Mouse (Mus musculus) myocyte (in vitro differentiated cells): ENCODE data around the gene Gm10229. TPM values are rescaled to one million over a fixed set of nuclear protein-coding genes. Genes with fewer than 3 reads are reported as not detected.
"Not testable (repeated sequence)": the region's sequence is repeated elsewhere in the genome, so short reads cannot be mapped to it uniquely, and the experiment has no call there.

Experiments
- H3K27me3 ChIP-seq: one replicate; pipeline ENCODE4 v1.6.1; 2011; ENCODE audit not compliant: control insufficient read depth, insufficient read depth, insufficient read length
- H3K36me3 ChIP-seq: one replicate; pipeline ENCODE4 v1.6.1; 2011; ENCODE audit not compliant: control insufficient read depth, insufficient read depth
- H3K4me2 ChIP-seq: one replicate; pipeline ENCODE4 v1.6.1; 2011; ENCODE audit warnings: low read depth, control low read depth
- H3K4me3 ChIP-seq: one replicate; pipeline ENCODE4 v1.5.1; 2011; ENCODE audit warnings: mild to moderate bottlenecking, control low read depth, moderate library complexity
- H3K79me2 ChIP-seq: one replicate; pipeline ENCODE4 v1.6.1; 2011; ENCODE audit not compliant: control insufficient read depth, insufficient read depth
- H3ac ChIP-seq: one replicate; pipeline ENCODE4 v1.6.1; 2011; ENCODE audit not compliant: control insufficient read depth, insufficient read length
- CEBPB ChIP-seq: IDR thresholded peaks from 2 replicates; pipeline ENCODE4 v1.6.1; 2011; ENCODE audit warnings: mild to moderate bottlenecking, moderate library complexity; ENCODE audit not compliant: poor library complexity, insufficient read depth, severe bottlenecking
- E2F4 ChIP-seq: IDR thresholded peaks from one replicate; pipeline ENCODE4 v1.6.1; 2011; ENCODE audit warnings: mild to moderate bottlenecking, control low read depth, moderate library complexity; ENCODE audit not compliant: insufficient read depth
- MAX ChIP-seq: IDR thresholded peaks from one replicate; pipeline ENCODE4 v1.6.1; 2011; ENCODE audit warnings: low read depth, mild to moderate bottlenecking, control low read depth
- MYOD1 ChIP-seq, 3 experiments: IDR thresholded peaks; one replicate each; pipeline ENCODE4 v1.6.1; 2011; ENCODE audit warnings: control low read depth in 2 of 3, low read depth in 2 of 3, mild to moderate bottlenecking in 2 of 3, moderate library complexity in 1 of 3; ENCODE audit not compliant: insufficient read length in 2 of 3, control insufficient read depth in 1 of 3
- MYOG ChIP-seq, 3 experiments: IDR thresholded peaks; one replicate each; pipeline ENCODE4 v1.6.1; 2011; ENCODE audit warnings: control low read depth in 2 of 3, low read depth in 2 of 3, mild to moderate bottlenecking in 2 of 3; ENCODE audit not compliant: insufficient read length in 2 of 3, control insufficient read depth in 1 of 3, insufficient read depth in 1 of 3
- POLR2A ChIP-seq: IDR thresholded peaks from one replicate; pipeline ENCODE4 v1.6.1; 2011; ENCODE audit warnings: low read depth, mild to moderate bottlenecking, control low read depth, moderate library complexity; ENCODE audit not compliant: insufficient read length
- POLR2AphosphoS2 ChIP-seq: IDR thresholded peaks from one replicate; pipeline ENCODE4 v1.6.1; 2011; ENCODE audit warnings: low read depth, control low read depth; ENCODE audit not compliant: insufficient read length
- REST ChIP-seq: IDR thresholded peaks from one replicate; pipeline ENCODE4 v1.6.1; 2011; ENCODE audit warnings: mild to moderate bottlenecking, control low read depth, moderate library complexity; ENCODE audit not compliant: insufficient read depth, insufficient read length
- SRF ChIP-seq: IDR thresholded peaks from one replicate; pipeline ENCODE4 v1.6.1; 2011; ENCODE audit warnings: low read depth; ENCODE audit not compliant: control insufficient read depth, insufficient read length
- TCF12 ChIP-seq: IDR thresholded peaks from one replicate; pipeline ENCODE4 v1.6.1; 2011; ENCODE audit warnings: mild to moderate bottlenecking, control low read depth; ENCODE audit not compliant: poor library complexity, insufficient read depth, severe bottlenecking
- TCF3 ChIP-seq: IDR thresholded peaks from one replicate; pipeline ENCODE4 v1.6.1; 2011; ENCODE audit warnings: low read depth, control low read depth; ENCODE audit not compliant: insufficient read length
- USF1 ChIP-seq: IDR thresholded peaks from one replicate; pipeline ENCODE4 v1.6.1; 2011; ENCODE audit warnings: low read depth, mild to moderate bottlenecking, control low read depth, moderate library complexity
- polyA plus RNA-seq: library from polyadenylated mRNA; unstranded; fragments of >200 nt; fragmentation: generic; extraction: Trizol; gene quantifications from one replicate; pipeline ENCODE4 v1.2.1, GENCODE M21; 2012; ENCODE audit warnings: missing spikeins

The Gm10229 gene
- polyA plus RNA-seq: not detected

DNA sequence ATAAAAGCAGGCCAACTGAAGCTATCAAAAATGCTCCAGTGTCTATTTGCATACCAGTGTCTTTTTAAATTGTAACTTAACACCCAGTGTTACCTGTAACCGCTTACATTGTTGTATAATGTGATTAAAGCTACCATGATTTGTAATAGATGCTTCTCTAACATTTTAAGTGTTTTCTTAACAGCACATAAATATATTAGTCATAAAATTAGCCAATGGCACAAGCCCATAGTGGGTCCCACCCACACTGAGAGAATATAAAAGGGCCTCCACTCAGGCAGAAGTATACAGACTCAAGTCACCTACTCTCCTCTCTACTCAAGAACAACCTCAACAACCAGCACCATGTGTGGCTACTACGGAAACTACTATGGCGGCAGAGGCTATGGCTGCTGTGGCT lies at the start of gene Gm10229:
TSS of gene Gm10229 (plus strand) at position 301 of the 400 bp plus-strand sequence.
- H3K36me3 ChIP-seq, H3ac ChIP-seq, H3K4me2 ChIP-seq, H3K27me3 ChIP-seq, H3K4me3 ChIP-seq, H3K79me2 ChIP-seq: not testable (repeated sequence)

DNA sequence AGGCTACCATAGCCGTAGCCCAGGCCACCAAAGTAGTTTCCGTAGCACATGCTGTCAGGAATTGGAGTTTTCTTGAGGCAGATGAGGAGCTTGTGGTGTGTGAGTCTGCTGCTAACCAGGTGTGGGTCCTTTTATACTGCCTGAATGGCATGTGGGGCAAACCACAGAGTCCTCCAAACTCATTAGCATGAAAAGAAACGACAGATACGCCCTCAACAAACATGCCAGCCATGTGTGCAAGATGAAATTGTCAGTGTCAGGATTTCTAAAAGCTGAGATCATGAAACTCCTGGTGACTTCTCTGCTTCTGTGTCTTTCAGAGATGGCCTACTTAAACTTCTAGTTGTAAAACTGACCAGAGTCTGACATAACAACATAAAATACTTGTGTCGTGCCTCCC lies 4.4 kb upstream of the Gm10229 start, which contains the start of gene Krtap22-2:
TSS of gene Krtap22-2 (minus strand) at position 101 of the 400 bp plus-strand sequence.
- H3K27me3 ChIP-seq: no peaks in the 10 kb centered on the region
- H3K79me2 ChIP-seq: no peaks in the 10 kb centered on the region
- no peak within 1 kb of the TSS for H3ac ChIP-seq
- no peak for TF ChIP-seq TCF12
- TF ChIP-seq SRF: no peak
- no peak for TF ChIP-seq MYOG (IDR thresholded peaks at IDR 0.05; ENCODE audit: control insufficient read depth in 1 of 3, insufficient read depth in 1 of 3, insufficient read length in 2 of 3, low read depth in 2 of 3)
- TF ChIP-seq REST: no peak
- TF ChIP-seq TCF3: no peak
- TF ChIP-seq E2F4: no peak
- no peak for TF ChIP-seq MYOD1 (IDR thresholded peaks at IDR 0.05; ENCODE audit: control insufficient read depth in 1 of 3, insufficient read length in 2 of 3, low read depth in 2 of 3)
- TF ChIP-seq USF1: no peak
- TF ChIP-seq POLR2AphosphoS2: no peak
- no peak for TF ChIP-seq POLR2A
- TF ChIP-seq CEBPB: no peak
- TF ChIP-seq MAX: no peak
- no peak within 1 kb of the TSS for H3K4me2 ChIP-seq
- no peak within 1 kb of the TSS for H3K4me3 ChIP-seq
- no peaks in the 10 kb centered on the region for H3K36me3 ChIP-seq

DNA sequence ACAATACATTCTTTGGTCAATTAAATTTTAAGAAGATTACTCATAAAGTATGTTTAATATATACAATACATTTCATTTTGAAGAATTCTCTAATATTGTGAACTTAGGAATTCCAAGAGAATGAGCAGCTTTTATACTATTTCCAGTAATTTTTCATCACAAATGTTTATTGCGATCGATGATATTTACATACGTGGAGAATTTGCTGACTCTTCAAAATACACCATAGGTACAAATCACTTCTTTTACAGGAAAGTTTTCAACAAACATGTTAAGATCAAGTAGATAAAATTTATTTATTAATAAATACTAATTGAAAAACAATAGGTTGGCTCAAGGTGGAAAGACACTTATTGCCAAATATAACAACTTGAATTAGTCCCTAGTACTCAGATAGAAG lies 1.1 kb upstream of the Gm10229 start:
- Histone ChIP-seq H3K79me2 (no peaks in the 10 kb centered on the region), H3K4me2 (no peak overlapping the region), H3K4me3 (no peak overlapping the region), H3K36me3 (no peaks in the 10 kb centered on the region), H3K27me3 (no peaks in the 10 kb centered on the region), H3ac (no peak overlapping the region)
- TF ChIP-seq CEBPB (no peak), E2F4 (no peak)

DNA sequence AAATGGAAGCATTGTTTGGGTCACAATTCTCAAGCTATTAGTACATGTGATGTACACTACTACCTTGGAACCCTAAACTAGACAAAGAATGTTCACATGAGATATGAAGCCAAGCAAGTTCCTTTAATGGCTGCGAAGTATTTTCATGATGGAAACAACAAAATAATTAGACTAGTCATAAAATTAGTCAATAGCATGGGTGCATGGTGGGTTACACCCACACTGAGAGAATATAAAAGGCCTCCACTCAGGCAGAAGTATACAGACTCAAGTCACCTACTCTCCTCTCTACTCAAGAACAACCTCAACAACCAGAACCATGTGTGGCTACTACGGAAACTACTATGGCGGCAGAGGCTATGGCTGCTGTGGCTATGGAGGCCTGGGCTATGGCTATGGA lies 16.3 kb downstream of the Gm10229 start, which contains the start of gene Krtap6-1:
TSS of gene Krtap6-1 (plus strand) at position 301 of the 400 bp plus-strand sequence.
- H3K36me3 ChIP-seq, H3K4me2 ChIP-seq, H3ac ChIP-seq, H3K4me3 ChIP-seq, H3K79me2 ChIP-seq, H3K27me3 ChIP-seq: not testable (repeated sequence)

DNA sequence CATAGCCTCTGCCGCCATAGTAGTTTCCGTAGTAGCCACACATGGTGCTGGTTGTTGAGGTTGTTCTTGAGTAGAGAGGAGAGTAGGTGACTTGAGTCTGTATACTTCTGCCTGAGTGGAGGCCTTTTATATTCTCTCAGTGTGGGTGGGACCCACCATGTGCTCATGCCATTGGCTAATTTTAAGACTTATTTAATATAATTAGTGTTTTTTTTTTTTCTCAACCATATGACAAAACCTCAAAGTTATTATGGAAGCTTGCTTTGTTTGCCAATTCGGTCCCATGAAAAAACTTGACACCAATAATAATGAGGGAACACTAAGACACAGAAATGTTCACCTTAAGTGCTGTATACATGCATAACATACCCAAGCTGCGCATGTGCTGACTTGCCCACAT lies 26.3 kb downstream of the Gm10229 start, which contains the start of gene Gm10228:
TSS of gene Gm10228 (minus strand) at position 101 of the 400 bp plus-strand sequence.
- not testable (repeated sequence) for H3K79me2 ChIP-seq, H3K27me3 ChIP-seq, H3K4me3 ChIP-seq, H3K4me2 ChIP-seq, H3K36me3 ChIP-seq, H3ac ChIP-seq

DNA sequence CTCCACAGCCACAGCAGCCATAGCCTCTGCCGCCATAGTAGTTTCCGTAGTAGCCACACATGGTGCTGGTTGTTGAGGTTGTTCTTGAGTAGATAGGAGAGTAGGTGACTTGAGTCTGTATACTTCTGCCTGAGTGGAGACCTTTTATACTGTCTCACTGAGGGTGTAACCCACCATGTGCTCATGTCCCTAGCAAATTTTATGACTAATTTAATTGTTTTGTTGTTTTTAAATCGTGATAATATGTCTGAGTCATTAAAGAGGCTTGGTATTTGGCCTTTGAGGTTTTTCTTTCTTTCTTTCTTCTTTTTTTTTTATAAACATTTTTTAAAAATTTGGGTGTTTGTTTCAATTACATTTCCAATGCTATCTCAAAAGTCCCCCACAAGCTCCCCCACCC lies 32.7 kb downstream of the Gm10229 start, which contains the start of gene Krtap6-5:
TSS of gene Krtap6-5 (minus strand) at position 101 of the 400 bp plus-strand sequence.
- Histone ChIP-seq H3K79me2 (no peaks in the 10 kb centered on the region), H3K27me3 (no peaks in the 10 kb centered on the region), H3K4me2 (no peak within 1 kb of the TSS), H3ac (no peak within 1 kb of the TSS), H3K36me3 (no peaks in the 10 kb centered on the region), H3K4me3 (no peak within 1 kb of the TSS)
- TF ChIP-seq MYOG (IDR thresholded peaks at IDR 0.05; ENCODE audit: control insufficient read depth in 1 of 3, insufficient read depth in 1 of 3, insufficient read length in 2 of 3, low read depth in 2 of 3) (no peak), USF1 (no peak), SRF (no peak), MAX (no peak), CEBPB (no peak), POLR2A (no peak), REST (no peak), TCF3 (no peak), E2F4 (no peak), POLR2AphosphoS2 (no peak), MYOD1 (IDR thresholded peaks at IDR 0.05; ENCODE audit: control insufficient read depth in 1 of 3, insufficient read length in 2 of 3, low read depth in 2 of 3) (no peak), TCF12 (no peak)

DNA sequence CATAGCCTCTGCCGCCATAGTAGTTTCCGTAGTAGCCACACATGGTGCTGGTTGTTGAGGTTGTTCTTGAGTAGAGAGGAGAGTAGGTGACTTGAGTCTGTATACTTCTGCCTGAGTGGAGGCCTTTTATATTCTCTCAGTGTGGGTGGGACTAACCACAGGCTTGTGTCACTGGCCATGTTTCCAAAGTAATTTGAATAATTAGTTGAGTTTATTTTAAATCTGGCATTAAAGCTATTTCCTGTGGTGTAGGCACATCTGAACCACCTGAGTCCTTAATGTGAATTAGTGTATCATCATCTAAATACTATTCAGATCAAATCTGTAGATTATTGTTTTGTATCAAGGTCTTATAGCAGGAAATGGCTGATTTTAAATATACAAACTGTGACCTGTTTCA lies 48.8 kb downstream of the Gm10229 start, which contains the start of gene 1110025L11Rik:
TSS of gene 1110025L11Rik (minus strand) at position 101 of the 400 bp plus-strand sequence.
- not testable (repeated sequence) for H3K79me2 ChIP-seq

More for the DNA sequence above, 48.8 kb downstream of the Gm10229 start, which contains the start of gene 1110025L11Rik:
- not testable (repeated sequence) for H3K4me2 ChIP-seq, H3K27me3 ChIP-seq, H3K4me3 ChIP-seq, H3K36me3 ChIP-seq, H3ac ChIP-seq
